In the genomic region with DNA sequence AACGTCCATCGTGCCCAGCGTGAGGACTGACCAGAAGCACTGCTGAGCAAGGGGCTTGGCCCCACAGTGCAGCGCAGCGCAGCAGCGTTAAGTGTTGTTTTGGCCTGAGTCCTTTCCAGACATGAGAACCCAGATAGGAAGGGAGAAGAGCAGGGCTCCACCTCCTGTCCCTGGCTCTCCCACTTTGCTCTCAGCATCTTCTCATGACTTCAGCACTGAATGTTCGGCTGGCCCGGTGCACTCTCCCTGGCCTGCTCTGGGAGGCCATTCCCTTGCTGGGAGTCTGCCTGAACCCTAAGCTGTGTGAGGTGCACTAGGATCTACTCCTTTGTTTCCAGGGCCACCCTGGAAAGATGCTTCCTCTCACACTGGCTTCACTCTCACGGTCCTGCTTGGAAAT, we compare ENCODE assay signal across 25 mouse cellular contexts.
"Had no signal": no experiment of that assay in that cellular context is flagged by ENCODE, and none has a peak within 500 bp of the region (broad histone marks: within the 10 kb centered on the region; RNA-seq: fewer than 3 reads in every experiment).

No protein-coding gene starts in this region.

- H3K27ac ChIP-seq: kidney, embryonic 15.5 days; limb, embryonic 13.5 days; liver, embryonic 12.5 days; liver, embryonic 15.5 days; lung, embryonic 15.5 days; neural tube, embryonic 12.5 days; neural tube, embryonic 15.5 days; stomach, postnatal 0 days had no signal

- H3K27me3 ChIP-seq: liver, embryonic 12.5 days; liver, embryonic 15.5 days; lung, embryonic 15.5 days; megakaryocyte, embryonic 14.5 days; neural tube, embryonic 12.5 days; neural tube, embryonic 15.5 days had no signal

- H3K4me3 ChIP-seq: kidney, embryonic 15.5 days; limb, embryonic 13.5 days; liver, embryonic 12.5 days; liver, embryonic 15.5 days; lung, embryonic 15.5 days; megakaryocyte, embryonic 14.5 days; neural tube, embryonic 12.5 days; neural tube, embryonic 15.5 days had no signal

- ATAC-seq: liver, embryonic 12.5 days had no signal

- H3K36me3 ChIP-seq: kidney, embryonic 15.5 days; limb, embryonic 13.5 days; lung, embryonic 15.5 days; neural tube, embryonic 12.5 days; neural tube, embryonic 15.5 days had no signal

- DNase-seq: kidney, adult 2 months; kidney, postnatal 10 days; kidney, postnatal 36 days; layer of hippocampus, postnatal 36 days; left cerebral cortex, postnatal 4 days; liver; lung, adult 18-20 months; lung, postnatal 10 days; lung, postnatal 36 days; right cerebral cortex, adult 18-20 months; right cerebral cortex, postnatal 14 days; right cerebral cortex, postnatal 4 days; thymus, adult 2 months; thymus, postnatal 14 days; thymus, postnatal 4 days had no signal

- H3K4me2 ChIP-seq: kidney, embryonic 15.5 days; limb, embryonic 13.5 days; liver, embryonic 12.5 days; liver, embryonic 15.5 days; lung, embryonic 15.5 days; midbrain, embryonic 11.5 days; neural tube, embryonic 12.5 days; neural tube, embryonic 15.5 days had no signal

- H3K9me3 ChIP-seq: kidney, embryonic 15.5 days; limb, embryonic 13.5 days; liver, embryonic 12.5 days; liver, embryonic 15.5 days; lung, embryonic 15.5 days; megakaryocyte, embryonic 14.5 days; neural tube, embryonic 12.5 days; neural tube, embryonic 15.5 days had no signal

- H3K9ac ChIP-seq: kidney, embryonic 15.5 days; limb, embryonic 13.5 days; liver, embryonic 12.5 days; liver, embryonic 15.5 days; lung, embryonic 15.5 days; neural tube, embryonic 12.5 days; neural tube, embryonic 15.5 days had no signal
